ENCODE assay signal across 1 mouse cellular context in genomic region chr5:149162890-149163289, GRCm38 (mm10).
TF ChIP-seq lines count a peak whose summit lies in the region.

No protein-coding gene starts in this region.

TF ChIP-seq in MEL, 35 proteins besides CTCF, POLR2A, EP300 and RAD21 (continued from another document):
- TF ChIP-seq BHLHE40 (IDR thresholded peaks at IDR 0.05; ENCODE audit: borderline replicate concordance, low read depth, low read length): no peak
- TF ChIP-seq POLR2AphosphoS5 (IDR thresholded peaks at IDR 0.05; ENCODE audit: borderline replicate concordance, low read depth, low read length): no peak
- no peak for TF ChIP-seq POLR2AphosphoS2 (IDR thresholded peaks at IDR 0.05; ENCODE audit: low read length)
- 0 out of 2 replicates have a peak, but pooled peaks have one; percentile 31 for TF ChIP-seq NRF1 (IDR thresholded peaks at IDR 0.05; ENCODE audit: insufficient read depth, low read depth, low read length, poor library complexity, severe bottlenecking)
- 0 out of 2 replicates have a peak, but pooled peaks have one; percentile 63 for TF ChIP-seq MYC (IDR thresholded peaks at IDR 0.05; ENCODE audit: low read depth, low read length)
